Mouse (Mus musculus) limb, embryonic 11.5 days (tissue): ENCODE measurements around the gene Vezf1. TPM values are rescaled to one million over a fixed set of nuclear protein-coding genes. Genes with fewer than 3 reads are reported as not detected.

Experiments
- ATAC-seq: fragments of 200-750 bp; cut with Nextera tagmentation; 2 replicates; pipeline ENCODE4 v1.8.0; 2017; ENCODE audit warnings: low read depth; ENCODE audit not compliant: insufficient number of reproducible peaks, low FRiP score, low TSS enrichment
- DNase-seq: peaks from one replicate; pipeline ENCODE4 v3.0.0-alpha.2; 2015; ENCODE audit warnings: low spot score
- H3K27ac ChIP-seq: fragments of 300-500 bp; sonication (generic); replicated peaks from 2 replicates; pipeline ENCODE4 v1.5.1; 2014; ENCODE audit warnings: low read depth, mild to moderate bottlenecking, low read length
- H3K27me3 ChIP-seq: fragments of 300-500 bp; sonication (generic); 2 replicates; pipeline ENCODE4 v1.6.1; 2014; ENCODE audit warnings: mild to moderate bottlenecking, low read length, mixed read lengths; ENCODE audit not compliant: control insufficient read depth, insufficient read depth
- H3K36me3 ChIP-seq: fragments of 300-500 bp; sonication (generic); 2 replicates; pipeline ENCODE4 v1.6.1; 2014; ENCODE audit warnings: mild to moderate bottlenecking, low read length, moderate library complexity, mixed read lengths; ENCODE audit not compliant: control insufficient read depth, insufficient read depth
- H3K4me1 ChIP-seq: fragments of 300-500 bp; sonication (generic); 2 replicates; pipeline ENCODE4 v1.6.1; 2014; ENCODE audit warnings: low read length, mixed read lengths; ENCODE audit not compliant: control insufficient read depth, insufficient read depth
- H3K4me2 ChIP-seq: fragments of 300-500 bp; sonication (generic); 2 replicates; pipeline ENCODE4 v1.6.1; 2014; ENCODE audit warnings: low read depth, mild to moderate bottlenecking, moderate library complexity; ENCODE audit not compliant: severe bottlenecking
- H3K4me3 ChIP-seq: fragments of 300-500 bp; sonication (generic); 2 replicates; pipeline ENCODE4 v1.5.1; 2014; ENCODE audit warnings: low read depth, low read length
- H3K9ac ChIP-seq: fragments of 300-500 bp; sonication (generic); 2 replicates; pipeline ENCODE4 v1.6.1; 2014; ENCODE audit warnings: mild to moderate bottlenecking, low read length
- H3K9me3 ChIP-seq: fragments of 300-500 bp; sonication (generic); 2 replicates; pipeline ENCODE4 v1.6.1; 2016; ENCODE audit warnings: low read length; ENCODE audit not compliant: control insufficient read depth
- WGBS: fragments of 180-500 bp; shearing (Covaris S2); extraction: QIAGEN DNeasy Blood & Tissue Kit; methylation state at CpG from one replicate; pipeline ENCODE4 v1.1.7; 2014; 5-methylcytosine and 5-hydroxymethylcytosine counted together
- polyA plus RNA-seq: library from polyadenylated mRNA; unstranded; fragments of >200 nt; fragmentation: Nextera tagmentation; extraction: Ambion mirVana; gene quantifications from 2 replicates; pipeline ENCODE4 v1.2.1, GENCODE M21; 2014

The Vezf1 gene
- polyA plus RNA-seq, 1 experiment from 2014 or later, result 67.5 TPM

DNA sequence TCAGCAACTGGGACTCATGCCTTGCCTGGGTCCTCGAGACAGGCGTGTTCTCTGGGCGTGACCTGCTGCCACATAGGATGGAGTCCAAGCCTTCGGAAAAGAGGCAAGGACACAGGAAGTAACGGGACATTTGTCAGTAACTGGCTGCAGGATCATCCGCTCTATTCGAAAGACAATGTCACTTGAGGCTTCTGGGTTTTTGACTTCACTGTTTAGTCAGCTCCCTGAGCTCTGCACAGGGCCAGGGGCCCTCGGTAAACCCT lies 38.1 kb downstream of the Vezf1 start:
- Histone ChIP-seq H3K27ac (no peak overlapping the region), H3K9ac (no peak overlapping the region), H3K4me1 (peaks cover 3% of the 10 kb centered on the region), H3K36me3 (no peaks in the 10 kb centered on the region), H3K9me3 (no peaks in the 10 kb centered on the region), H3K27me3 (no peaks in the 10 kb centered on the region), H3K4me3 (no peak overlapping the region), H3K4me2 (no peak overlapping the region)
- no peak for DNase-seq
- WGBS, result 78% methylated on average over 8 of the region's 8 CpGs
- no peak for ATAC-seq

DNA sequence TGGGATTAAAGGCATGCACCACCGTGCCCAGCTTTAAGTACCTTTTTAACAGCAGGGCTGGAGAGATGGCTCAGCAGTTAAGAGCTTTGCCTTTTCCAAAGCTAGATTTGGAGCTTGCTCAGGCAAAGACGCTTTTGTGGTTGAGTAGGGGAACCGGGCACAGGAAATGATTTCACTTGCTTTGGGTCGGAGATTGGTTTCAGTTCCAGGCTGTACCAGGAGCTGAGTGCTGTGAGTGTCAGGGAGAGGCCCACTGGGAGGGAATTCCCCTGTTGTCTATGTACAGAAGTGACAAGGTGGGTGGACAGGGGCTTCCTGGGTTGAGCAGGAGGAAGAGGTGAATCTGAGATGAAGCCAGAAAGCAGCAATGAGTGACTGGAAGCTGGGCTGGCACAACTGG lies 39.3 kb downstream of the Vezf1 start:
- peaks cover 3% of the 10 kb centered on the region for H3K4me1 ChIP-seq

DNA sequence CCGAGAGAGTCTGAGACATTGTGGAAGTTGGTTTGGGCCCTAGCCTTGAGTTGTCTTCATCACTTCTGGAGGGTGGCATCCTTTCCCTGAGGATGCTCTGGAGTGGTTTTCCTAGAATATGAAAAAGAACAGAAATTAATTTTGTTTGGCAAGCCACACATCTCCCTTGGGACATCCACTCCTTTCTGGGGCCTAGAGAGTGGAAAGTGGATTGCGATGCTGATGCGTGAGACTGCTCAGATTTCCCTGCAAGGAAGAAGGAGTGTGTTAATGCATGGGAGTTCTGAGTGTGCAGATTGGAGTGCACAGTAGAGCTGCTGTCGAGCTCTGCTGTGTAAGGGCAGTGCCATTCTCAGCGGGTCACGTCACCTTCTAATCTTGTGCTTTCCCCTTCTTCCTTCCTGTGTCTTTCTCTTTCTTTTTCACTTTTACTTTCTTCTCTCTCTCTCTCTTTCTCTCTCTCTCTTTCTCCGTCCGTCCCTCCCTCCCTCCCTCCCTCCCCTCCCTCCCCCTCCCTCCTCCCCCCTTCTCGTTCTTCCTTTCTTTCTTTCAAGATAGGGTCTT lies 42.0 kb downstream of the Vezf1 start:
- no peak overlapping the region for H3K4me3 ChIP-seq
- no peak overlapping the region for H3K4me2 ChIP-seq
- H3K36me3 ChIP-seq, result no peaks in the 10 kb centered on the region
- H3K4me1 ChIP-seq, result peaks cover 15% of the 10 kb centered on the region
- DNase-seq, result no peak
- H3K9ac ChIP-seq, result no peak overlapping the region
- ATAC-seq, result no peak
- H3K27ac ChIP-seq, result no peak overlapping the region
- WGBS, result 70% methylated on average over 8 of the region's 9 CpGs
- H3K9me3 ChIP-seq, result no peaks in the 10 kb centered on the region
- no peaks in the 10 kb centered on the region for H3K27me3 ChIP-seq

More for the DNA sequence above, 39.3 kb downstream of the Vezf1 start:
- no peaks in the 10 kb centered on the region for H3K27me3 ChIP-seq
- H3K36me3 ChIP-seq, result no peaks in the 10 kb centered on the region
- 82% methylated on average over 4 of the region's 4 CpGs for WGBS
- H3K4me3 ChIP-seq, result no peak overlapping the region
- no peaks in the 10 kb centered on the region for H3K9me3 ChIP-seq
- no peak overlapping the region for H3K9ac ChIP-seq
- H3K27ac ChIP-seq, result no peak overlapping the region
- no peak for ATAC-seq
- no peak overlapping the region for H3K4me2 ChIP-seq
- no peak for DNase-seq

DNA sequence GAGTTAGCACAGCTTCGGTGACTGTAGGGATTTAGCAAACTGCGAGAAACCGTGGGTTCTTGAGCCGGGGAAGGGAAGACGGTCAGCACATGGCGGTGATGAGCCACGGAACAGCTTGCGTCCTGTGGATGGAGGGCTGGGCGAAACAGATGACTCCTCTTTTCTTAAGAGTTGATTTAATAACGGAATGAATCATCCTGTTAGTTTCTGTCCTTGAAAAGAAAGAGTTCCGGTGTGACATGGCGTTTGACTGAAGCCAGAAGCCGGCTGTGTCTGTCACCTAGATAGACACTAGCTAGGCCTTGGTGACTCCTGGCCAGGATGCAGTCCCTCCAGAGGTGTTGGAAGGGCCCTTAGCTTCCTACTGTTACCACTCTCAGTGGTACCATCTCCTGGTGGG lies 44.0 kb downstream of the Vezf1 start:
- Histone ChIP-seq H3K4me2 (no peak overlapping the region), H3K4me1 (peaks cover 19% of the 10 kb centered on the region), H3K27me3 (no peaks in the 10 kb centered on the region), H3K9me3 (no peaks in the 10 kb centered on the region), H3K27ac (0 out of 2 replicates have a peak overlapping the region, but pooled peaks have one; percentile 14), H3K4me3 (no peak overlapping the region), H3K9ac (no peak overlapping the region), H3K36me3 (no peaks in the 10 kb centered on the region)
- WGBS, result 48% methylated on average over 13 of the region's 13 CpGs
- DNase-seq (no peak), ATAC-seq (no peak)

GRCm38 (mm10) chr11:88112677-88113333 lies 44.7 kb downstream of the Vezf1 start:
- Histone ChIP-seq H3K4me1 (peaks cover 23% of the 10 kb centered on the region), H3K9ac (no peak overlapping the region), H3K4me3 (no peak overlapping the region), H3K27ac (no peak overlapping the region), H3K9me3 (no peaks in the 10 kb centered on the region), H3K36me3 (no peaks in the 10 kb centered on the region), H3K27me3 (no peaks in the 10 kb centered on the region), H3K4me2 (no peak overlapping the region)
- DNase-seq, result no peak
- WGBS, result 81% methylated on average over 7 of the region's 7 CpGs
- no peak for ATAC-seq

DNA sequence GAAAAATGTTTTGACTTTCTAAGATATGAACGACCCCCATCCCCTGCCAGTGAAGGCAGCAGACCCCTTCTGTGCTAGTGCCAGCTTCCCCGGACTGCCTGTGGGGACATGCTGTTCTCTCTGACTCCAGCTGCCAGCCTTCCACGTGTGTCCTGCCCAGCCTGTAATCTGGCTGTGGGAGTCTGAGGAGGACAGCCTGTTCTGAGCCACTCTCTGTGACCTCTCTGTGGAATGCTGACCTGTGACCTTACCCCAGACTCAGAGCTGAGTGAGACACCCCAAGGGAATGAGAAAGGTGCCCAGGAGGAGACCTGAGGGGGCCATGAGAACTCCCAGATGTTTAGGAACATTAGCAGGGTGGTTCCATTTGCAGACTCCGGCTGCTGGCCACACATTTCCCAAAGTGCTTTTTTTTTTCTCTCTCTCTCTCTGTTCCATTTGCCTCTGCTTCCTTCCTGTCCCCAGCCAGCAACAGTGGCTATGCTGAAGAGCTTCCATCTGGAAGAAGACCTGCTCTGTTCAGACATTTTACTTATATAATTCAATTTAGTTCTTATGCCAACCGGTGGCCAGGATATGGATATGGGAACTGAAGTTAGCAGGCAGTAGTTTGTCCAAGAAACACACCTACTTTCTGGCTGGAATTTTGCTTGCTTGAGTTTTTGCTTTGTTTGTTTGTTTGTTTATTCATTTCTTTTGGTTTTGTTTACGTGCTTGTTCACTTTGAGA lies 45.6 kb downstream of the Vezf1 start:
- DNase-seq, result no peak
- ATAC-seq, result no peak
- Histone ChIP-seq H3K4me2 (no peak overlapping the region), H3K27ac (peak overlapping the region; percentile 62; the same call in 1 of the 2 replicates), H3K4me1 (peaks cover 32% of the 10 kb centered on the region), H3K9me3 (no peaks in the 10 kb centered on the region), H3K9ac (no peak overlapping the region), H3K4me3 (no peak overlapping the region), H3K27me3 (no peaks in the 10 kb centered on the region), H3K36me3 (no peaks in the 10 kb centered on the region)
- WGBS, result 45% methylated on average over 6 of the region's 6 CpGs

DNA sequence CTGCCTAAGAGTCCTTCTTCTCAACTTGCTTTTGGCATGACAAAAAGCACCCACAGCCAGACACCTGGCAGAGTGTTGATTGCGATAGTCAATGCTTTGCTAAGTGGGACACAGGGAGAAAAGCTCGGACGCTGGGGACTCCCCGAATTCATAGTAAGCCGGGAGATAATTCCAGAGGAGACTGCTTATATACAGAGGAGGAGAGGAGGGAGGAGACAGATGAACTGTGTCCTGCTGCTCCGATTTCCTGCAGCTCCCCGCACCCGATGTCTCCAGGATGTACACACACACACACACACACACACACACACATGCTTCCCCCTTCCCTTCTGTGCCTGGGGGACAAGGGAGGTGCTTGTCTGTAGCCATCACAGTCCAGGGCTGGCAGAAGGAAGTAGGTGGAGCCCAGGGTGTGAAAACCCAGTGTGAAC lies 46.8 kb downstream of the Vezf1 start:
- ATAC-seq (no peak), DNase-seq (no peak)
- Histone ChIP-seq H3K9ac (no peak overlapping the region), H3K4me3 (no peak overlapping the region), H3K27me3 (no peaks in the 10 kb centered on the region), H3K36me3 (no peaks in the 10 kb centered on the region), H3K4me1 (peaks cover 43% of the 10 kb centered on the region), H3K4me2 (no peak overlapping the region), H3K27ac (no peak overlapping the region), H3K9me3 (no peaks in the 10 kb centered on the region)
- WGBS, result 55% methylated on average over 8 of the region's 8 CpGs

DNA sequence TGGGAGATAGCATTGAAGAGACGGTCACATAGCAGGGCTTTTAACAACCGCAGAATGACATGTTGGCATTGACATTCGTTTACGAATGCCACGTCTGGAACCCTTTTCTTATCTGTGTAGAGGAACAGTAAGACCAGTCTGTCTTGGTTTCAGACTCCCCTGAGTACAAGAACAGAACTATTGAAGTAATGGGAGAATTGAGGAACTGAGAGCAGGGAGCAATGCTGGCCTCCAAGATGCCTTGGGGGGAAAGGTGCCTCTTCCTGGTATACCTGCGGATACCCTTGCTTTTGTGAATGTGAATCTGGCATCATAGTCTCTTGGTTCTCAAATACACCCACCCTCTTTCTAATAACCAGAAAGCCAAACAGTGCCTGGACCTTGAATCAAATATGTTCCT lies 48.5 kb downstream of the Vezf1 start:
- Histone ChIP-seq H3K4me1 (peaks cover 45% of the 10 kb centered on the region), H3K36me3 (no peaks in the 10 kb centered on the region), H3K27me3 (no peaks in the 10 kb centered on the region), H3K9ac (no peak overlapping the region), H3K4me3 (no peak overlapping the region), H3K27ac (no peak overlapping the region), H3K4me2 (no peak overlapping the region), H3K9me3 (no peaks in the 10 kb centered on the region)
- WGBS, result 90% methylated on average over 6 of the region's 6 CpGs
- ATAC-seq (no peak), DNase-seq (no peak)
